9 mouse cellular contexts compared by ENCODE assay signal in genomic region chr14:25370306-25371020, GRCm38 (mm10).
A peak's percentile ranks its signal among the peaks of the same experiment; 100 is the strongest.
DNase-seq lines count a peak whose midpoint lies in the region; ATAC-seq lines count a peak whose summit lies in the region.
"Had no signal": no experiment of that assay in that cellular context is flagged by ENCODE, and none has a peak within 500 bp of the region (broad histone marks: within the 10 kb centered on the region; RNA-seq: fewer than 3 reads in every experiment).

No protein-coding gene starts in this region.

- H3K36me3 ChIP-seq in neural tube, embryonic 13.5 days = no peaks in the 10 kb centered on the region
- H3K36me3 ChIP-seq in hindbrain, embryonic 12.5 days = peaks cover 6% of the 10 kb centered on the region; the same call in 1 of the 2 replicates

- DNase-seq in neural tube, embryonic 10.5 days (ENCODE audit: extremely low spot score, low spot score) = no peak
- peak; percentile 92 to 93 for DNase-seq in cerebellum, postnatal 25 days
- DNase-seq in telencephalon, adult 2 months (ENCODE audit: low read depth, low spot score) = peak; percentile 24
- no peak for DNase-seq in lung, postnatal 25 days (ENCODE audit: low spot score)
- DNase-seq in spleen, postnatal 14 days (ENCODE audit: low spot score in 2 of 2) = no peak
- DNase-seq: layer of hippocampus, postnatal 36 days; right cerebral cortex, postnatal 4 days had no signal

- H3K27me3 ChIP-seq in neural tube, embryonic 13.5 days = no peaks in the 10 kb centered on the region
- H3K27me3 ChIP-seq in hindbrain, embryonic 12.5 days = no peaks in the 10 kb centered on the region

- no peak overlapping the region for H3K4me2 ChIP-seq in neural tube, embryonic 13.5 days
- H3K4me2 ChIP-seq in hindbrain, embryonic 12.5 days (replicated peaks) = no peak overlapping the region

- no peak overlapping the region for H3K9ac ChIP-seq in neural tube, embryonic 13.5 days
- H3K9ac ChIP-seq in hindbrain, embryonic 12.5 days = no peak overlapping the region

- no peak for ATAC-seq in neural tube, embryonic 13.5 days (ENCODE audit: low read depth)
- ATAC-seq in hindbrain, embryonic 12.5 days (ENCODE audit: low FRiP score) = no peak

- WGBS in neural tube, embryonic 13.5 days = 82% methylated on average over 6 of the region's 6 CpGs
- 91% methylated on average over 6 of the region's 6 CpGs for WGBS in hindbrain, embryonic 12.5 days

- H3K9me3 ChIP-seq in neural tube, embryonic 13.5 days = no peaks in the 10 kb centered on the region
- peaks cover 6% of the 10 kb centered on the region; the same call in 1 of the 2 replicates for H3K9me3 ChIP-seq in hindbrain, embryonic 12.5 days (replicated peaks)

- H3K27ac ChIP-seq in neural tube, embryonic 13.5 days (replicated peaks) = peak overlapping the region; percentile 67; the same call in 1 of the 2 replicates
- peak overlapping the region; percentile 41 for H3K27ac ChIP-seq in hindbrain, embryonic 12.5 days

- peaks cover 39% of the 10 kb centered on the region for H3K4me1 ChIP-seq in neural tube, embryonic 13.5 days (replicated peaks)
- H3K4me1 ChIP-seq in hindbrain, embryonic 12.5 days = peaks cover 33% of the 10 kb centered on the region

- H3K4me3 ChIP-seq in neural tube, embryonic 13.5 days = no peak overlapping the region
- H3K4me3 ChIP-seq in hindbrain, embryonic 12.5 days = no peak overlapping the region

Comparison
In these comparisons a context has a peak if more than half of its experiments do, and no peak if none do; other contexts are left out.
1. DNase-seq: peak in cerebellum, postnatal 25 days (2 of 2) and telencephalon, adult 2 months (single experiment); none in neural tube, embryonic 10.5 days (single experiment), lung, postnatal 25 days (single experiment) and spleen, postnatal 14 days (0 of 2).